Mouse (Mus musculus): Measurements from ENCODE around the gene Mrps21. TPM values are rescaled to one million over a fixed set of nuclear protein-coding genes. Genes with fewer than 3 reads are reported as not detected.
"Not testable (repeated sequence)": the region's sequence is repeated elsewhere in the genome, so short reads cannot be mapped to it uniquely, and the experiment has no call there.

Mrps21 gene
- 250 and 251 TPM in 2 replicates for polyA plus RNA-seq (2012; rRNA removed)

DNA sequence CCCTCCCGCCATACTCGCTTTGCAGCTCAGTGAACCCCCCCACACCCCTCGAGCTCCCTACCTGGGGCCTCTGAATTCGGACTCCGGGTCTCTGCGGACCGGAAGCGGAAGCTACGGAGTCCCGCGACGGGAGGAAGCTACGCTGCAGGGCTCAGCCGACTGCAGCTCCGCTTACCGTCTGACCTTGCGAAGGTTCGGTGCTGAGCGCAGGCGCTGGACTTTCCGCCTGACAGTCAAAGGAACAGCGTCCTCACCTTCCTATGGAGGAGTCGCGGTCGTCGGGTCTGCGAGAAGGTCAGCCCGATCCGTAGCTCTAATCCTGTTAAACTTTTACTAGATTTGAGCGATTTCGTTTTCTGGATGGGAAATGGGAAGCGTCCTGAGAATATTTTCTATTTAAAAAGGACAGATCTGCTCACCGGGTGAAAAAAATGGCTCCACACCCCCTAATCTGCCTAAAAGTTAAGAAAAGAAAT is at the start of gene Mrps21:
Gene Mrps21 (minus strand): TSS at position 128 of the 476 bp plus-strand sequence.
- H3K27ac ChIP-seq (ENCODE audit: insufficient read depth, low read length), result no peak within 1 kb of the TSS
- peak; percentile 86 for TF ChIP-seq POLR2A (IDR thresholded peaks at IDR 0.05; ENCODE audit: extremely low read depth, insufficient read depth, low read length)
- TF ChIP-seq CTCF (IDR thresholded peaks at IDR 0.05; ENCODE audit: extremely low read depth, insufficient read depth, low read length), result no peak

DNA sequence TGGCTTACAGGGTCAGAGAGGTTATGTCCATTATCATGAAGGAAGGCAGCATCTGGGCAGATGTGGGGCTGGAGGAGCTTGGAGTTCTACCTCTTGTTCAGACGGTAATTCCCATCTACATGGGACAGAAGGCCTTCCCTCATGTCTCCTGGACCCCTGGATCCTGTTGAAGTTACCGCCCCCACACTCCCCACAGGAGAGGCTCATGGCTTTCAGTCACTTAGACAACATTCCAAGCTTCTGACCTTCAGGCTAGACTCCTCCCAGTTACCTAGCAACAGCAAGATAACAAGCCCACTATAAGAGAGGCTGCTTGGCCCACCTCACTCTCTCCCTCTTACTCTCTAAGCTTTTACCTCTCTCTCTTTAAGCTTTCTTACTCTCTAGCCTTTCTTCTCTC is 49.2 kb upstream of the Mrps21 start:
- not testable (repeated sequence) for H3K27ac ChIP-seq (ENCODE audit: insufficient read depth, low read length); H3K4me3 ChIP-seq (ENCODE audit: insufficient read depth, low read length); H3K4me1 ChIP-seq (ENCODE audit: control insufficient read depth, insufficient read depth, low read length)

More for the DNA sequence above, at the start of gene Mrps21:
- Histone ChIP-seq H3K4me1 (ENCODE audit: control insufficient read depth, insufficient read depth, low read length) (no peaks in the 10 kb centered on the region; the same call in 1 of the 2 replicates), H3K4me3 (ENCODE audit: insufficient read depth, low read length) (peak within 1 kb of the TSS; percentile 41)

DNA sequence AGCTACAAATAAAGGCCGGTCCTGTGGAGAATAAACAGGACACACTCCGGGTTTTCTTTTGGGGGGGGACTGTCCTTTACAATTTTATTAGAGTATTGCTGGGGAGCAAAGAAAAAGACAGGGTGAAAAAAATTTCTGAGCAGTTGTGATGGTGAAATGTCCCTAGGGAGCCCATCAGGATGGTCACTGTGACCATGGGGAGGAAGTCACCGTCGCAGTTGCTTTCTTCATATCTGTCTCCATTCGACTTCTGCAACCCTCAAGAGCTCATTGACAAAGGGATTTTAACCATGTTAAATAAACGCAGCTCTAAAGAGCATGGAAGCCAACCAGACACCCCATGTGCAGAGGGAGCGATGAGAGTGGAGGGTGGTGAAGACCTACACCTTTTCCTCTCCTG is 45.4 kb upstream of the Mrps21 start:
- H3K4me1 ChIP-seq (ENCODE audit: control insufficient read depth, insufficient read depth, low read length), result no peaks in the 10 kb centered on the region
- TF ChIP-seq POLR2A (IDR thresholded peaks at IDR 0.05; ENCODE audit: extremely low read depth, insufficient read depth, low read length) (no peak), CTCF (IDR thresholded peaks at IDR 0.05; ENCODE audit: extremely low read depth, insufficient read depth, low read length) (no peak)
- no peak overlapping the region for H3K27ac ChIP-seq (ENCODE audit: insufficient read depth, low read length)
- H3K4me3 ChIP-seq (ENCODE audit: insufficient read depth, low read length), result no peak overlapping the region

DNA sequence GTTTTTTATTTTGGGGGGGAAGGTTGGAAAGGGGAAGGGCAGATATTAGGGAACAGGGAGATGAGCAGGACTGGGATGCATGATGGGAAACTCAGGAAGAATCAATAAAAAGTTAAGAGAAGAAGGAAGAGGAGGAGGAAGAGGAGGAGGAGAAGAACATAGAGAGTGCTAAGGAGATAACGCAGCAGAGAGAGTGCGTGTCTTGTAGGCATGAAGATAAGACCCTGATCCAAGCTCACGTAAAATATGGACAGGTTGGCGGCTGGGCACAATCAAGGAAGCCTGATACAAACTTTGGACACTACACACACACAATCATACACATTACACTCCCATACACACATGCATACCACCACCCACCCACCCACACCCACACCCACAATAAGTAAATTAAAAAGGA is 43.4 kb upstream of the Mrps21 start:
- H3K4me3 ChIP-seq (ENCODE audit: insufficient read depth, low read length), result no peak overlapping the region
- no peak for TF ChIP-seq POLR2A (IDR thresholded peaks at IDR 0.05; ENCODE audit: extremely low read depth, insufficient read depth, low read length)
- TF ChIP-seq CTCF (IDR thresholded peaks at IDR 0.05; ENCODE audit: extremely low read depth, insufficient read depth, low read length), result no peak
- no peak overlapping the region for H3K27ac ChIP-seq (ENCODE audit: insufficient read depth, low read length)

DNA sequence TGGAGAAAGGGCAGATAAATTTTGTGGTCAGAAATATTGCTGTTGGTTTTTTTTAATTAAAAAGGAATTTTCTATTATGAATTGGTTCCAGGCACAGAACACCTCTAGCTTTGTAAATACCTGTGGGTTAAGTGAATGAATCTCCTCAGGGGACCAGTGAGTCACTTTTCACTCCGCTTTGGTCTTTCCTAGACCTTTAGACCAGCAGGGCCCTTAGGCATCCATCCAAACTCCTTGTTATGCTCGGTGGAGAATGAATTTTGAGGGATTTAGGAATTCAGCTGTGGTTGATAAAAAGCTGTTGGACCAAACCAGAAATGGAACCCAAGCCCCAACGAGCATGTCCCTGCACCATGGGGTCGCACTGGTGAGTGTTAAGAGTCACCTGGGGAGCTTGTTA is 36.3 kb upstream of the Mrps21 start:
- Histone ChIP-seq H3K27ac (ENCODE audit: insufficient read depth, low read length) (no peak overlapping the region), H3K4me1 (ENCODE audit: control insufficient read depth, insufficient read depth, low read length) (no peaks in the 10 kb centered on the region), H3K4me3 (ENCODE audit: insufficient read depth, low read length) (no peak overlapping the region)
- TF ChIP-seq POLR2A (IDR thresholded peaks at IDR 0.05; ENCODE audit: extremely low read depth, insufficient read depth, low read length) (no peak), CTCF (IDR thresholded peaks at IDR 0.05; ENCODE audit: extremely low read depth, insufficient read depth, low read length) (no peak)

More for the DNA sequence above, 43.4 kb upstream of the Mrps21 start:
- no peaks in the 10 kb centered on the region for H3K4me1 ChIP-seq (ENCODE audit: control insufficient read depth, insufficient read depth, low read length)

DNA sequence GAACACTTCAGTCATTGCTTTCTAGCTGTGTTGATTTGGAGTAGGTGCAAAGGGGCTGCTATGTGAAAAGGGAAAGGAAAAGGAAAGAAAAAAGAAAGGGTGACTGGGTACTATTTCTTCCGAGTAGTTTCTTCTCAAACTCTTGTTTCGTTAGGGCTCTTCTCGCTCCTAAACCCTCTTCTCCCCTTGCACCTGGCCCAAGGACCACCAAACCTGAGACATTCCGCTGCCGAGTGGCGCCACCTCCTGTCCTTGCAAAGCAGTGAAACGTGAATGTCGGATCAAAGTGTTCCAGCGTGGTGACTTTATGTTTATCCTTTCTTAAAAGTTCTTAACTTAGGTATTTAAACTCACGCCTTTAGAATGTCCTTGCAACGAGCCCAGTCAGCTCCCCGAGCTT is 35.5 kb upstream of the Mrps21 start:
- TF ChIP-seq CTCF (IDR thresholded peaks at IDR 0.05; ENCODE audit: extremely low read depth, insufficient read depth, low read length), result peak; percentile 80
- no peak for TF ChIP-seq POLR2A (IDR thresholded peaks at IDR 0.05; ENCODE audit: extremely low read depth, insufficient read depth, low read length)
- Histone ChIP-seq H3K4me3 (ENCODE audit: insufficient read depth, low read length) (no peak overlapping the region), H3K27ac (ENCODE audit: insufficient read depth, low read length) (no peak overlapping the region), H3K4me1 (ENCODE audit: control insufficient read depth, insufficient read depth, low read length) (no peaks in the 10 kb centered on the region)

DNA sequence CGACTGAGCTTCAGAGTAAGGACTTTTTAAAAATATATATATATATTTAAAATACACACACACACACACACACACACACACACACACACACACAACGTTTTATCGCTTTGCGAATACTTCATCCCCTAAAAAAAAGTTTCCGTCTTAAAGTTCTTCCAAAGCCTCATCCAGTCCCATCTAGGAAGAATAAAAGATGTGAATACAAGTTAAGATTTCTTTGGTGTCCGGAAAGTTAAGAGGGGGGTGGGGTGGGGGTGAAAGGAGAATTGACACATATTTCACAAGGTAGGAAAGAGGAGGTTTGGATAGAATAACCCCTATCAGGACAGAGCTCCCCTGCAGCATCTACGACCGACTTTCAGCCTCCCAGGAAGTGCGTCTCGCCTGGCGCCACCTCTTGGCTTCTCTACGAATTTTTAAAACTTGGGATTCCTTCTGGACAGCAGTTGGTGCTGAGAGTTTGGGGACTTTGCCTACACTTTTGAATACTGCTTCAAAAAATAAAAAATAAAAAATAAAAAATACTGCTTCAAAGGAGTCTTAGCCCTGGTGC is 34.7 kb upstream of the Mrps21 start:
- TF ChIP-seq POLR2A (IDR thresholded peaks at IDR 0.05; ENCODE audit: extremely low read depth, insufficient read depth, low read length) (no peak), CTCF (IDR thresholded peaks at IDR 0.05; ENCODE audit: extremely low read depth, insufficient read depth, low read length) (peak; percentile 50; the same call in 1 of the 2 replicates)
- no peaks in the 10 kb centered on the region for H3K4me1 ChIP-seq (ENCODE audit: control insufficient read depth, insufficient read depth, low read length)
- no peak overlapping the region for H3K27ac ChIP-seq (ENCODE audit: insufficient read depth, low read length)
- no peak overlapping the region for H3K4me3 ChIP-seq (ENCODE audit: insufficient read depth, low read length)

DNA sequence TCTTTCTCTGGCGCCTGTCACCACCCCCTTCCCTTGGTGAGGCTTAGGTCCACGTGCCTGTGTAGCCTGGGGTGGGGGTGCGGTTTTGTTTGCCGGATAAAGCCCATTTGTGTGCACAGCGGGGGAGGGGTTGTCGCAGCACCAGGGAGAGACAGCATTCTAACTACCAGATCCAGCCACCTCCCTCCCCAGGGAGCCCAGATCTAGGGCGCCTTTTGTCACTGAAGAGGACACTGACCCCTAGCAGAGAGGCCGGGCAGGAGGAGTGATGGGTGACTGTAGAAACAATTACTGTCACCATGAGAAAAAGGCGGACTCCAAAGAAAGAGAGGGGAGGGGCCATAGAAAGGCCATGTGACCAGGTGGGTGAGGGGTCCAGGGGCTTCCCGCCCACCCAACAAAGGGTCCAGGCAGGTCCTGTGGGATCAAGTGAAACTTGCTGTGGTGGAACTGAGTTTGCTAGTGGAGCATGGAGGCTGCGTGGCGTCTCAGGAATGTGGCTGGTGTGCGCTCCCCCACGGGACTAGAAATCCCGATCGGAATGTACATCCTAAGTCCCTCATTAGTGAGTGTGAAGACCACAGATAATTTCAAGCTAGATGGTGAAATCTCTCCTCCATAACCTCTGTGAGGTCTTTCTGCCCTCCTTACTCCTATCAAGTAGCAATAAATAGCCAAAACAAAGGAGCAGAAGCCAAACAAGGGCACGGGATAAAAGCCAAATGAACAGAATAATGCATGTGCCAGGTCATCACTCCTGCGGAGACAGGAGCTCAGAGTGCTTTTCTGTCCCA is 34.0 kb upstream of the Mrps21 start:
- peak overlapping the region; percentile 15 for H3K4me3 ChIP-seq (ENCODE audit: insufficient read depth, low read length)
- TF ChIP-seq POLR2A (IDR thresholded peaks at IDR 0.05; ENCODE audit: extremely low read depth, insufficient read depth, low read length) (0 out of 2 replicates have a peak, but pooled peaks have one; percentile 28), CTCF (IDR thresholded peaks at IDR 0.05; ENCODE audit: extremely low read depth, insufficient read depth, low read length) (no peak)
- H3K4me1 ChIP-seq (ENCODE audit: control insufficient read depth, insufficient read depth, low read length), result no peaks in the 10 kb centered on the region
- peak overlapping the region; percentile 78 for H3K27ac ChIP-seq (ENCODE audit: insufficient read depth, low read length)

DNA sequence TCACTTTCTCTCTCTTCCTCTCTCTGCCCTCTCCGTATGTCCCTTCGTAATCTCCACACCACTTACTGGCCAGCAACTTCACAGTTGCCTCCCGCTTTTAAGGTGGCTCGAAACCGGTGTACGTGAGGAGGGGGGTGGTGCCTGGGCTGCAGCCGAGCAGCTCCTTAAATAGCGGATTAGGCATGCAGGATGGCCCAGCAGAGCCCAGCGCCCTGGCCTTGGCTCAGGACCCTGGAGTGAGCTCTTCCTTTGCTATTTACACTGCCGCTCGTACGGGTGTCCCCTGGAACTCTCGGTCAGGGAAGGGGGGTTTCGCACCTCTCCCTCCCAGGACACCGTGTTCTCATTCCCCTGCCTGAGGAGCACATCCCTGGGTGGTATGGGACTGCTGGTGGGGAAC is 33.2 kb upstream of the Mrps21 start, which contains the start of gene Car14:
Gene Car14 (minus strand): TSS at position 124 of the 400 bp plus-strand sequence.
- Histone ChIP-seq H3K27ac (ENCODE audit: insufficient read depth, low read length) (peak within 1 kb of the TSS; percentile 87), H3K4me3 (ENCODE audit: insufficient read depth, low read length) (peak within 1 kb of the TSS; percentile 15)

More for the DNA sequence above, 33.2 kb upstream of the Mrps21 start, which contains the start of gene Car14:
- no peaks in the 10 kb centered on the region for H3K4me1 ChIP-seq (ENCODE audit: control insufficient read depth, insufficient read depth, low read length)
- TF ChIP-seq CTCF (IDR thresholded peaks at IDR 0.05; ENCODE audit: extremely low read depth, insufficient read depth, low read length), result no peak
- TF ChIP-seq POLR2A (IDR thresholded peaks at IDR 0.05; ENCODE audit: extremely low read depth, insufficient read depth, low read length), result no peak
